In genomic region chr10:115307331-115307875, GRCm38 (mm10) we compare ENCODE assay signal across 20 mouse cellular contexts.
"Had no signal": no experiment of that assay in that cellular context is flagged by ENCODE, and none has a peak within 500 bp of the region (broad histone marks: within the 10 kb centered on the region; RNA-seq: fewer than 3 reads in every experiment).

No protein-coding gene starts in this region.

- H3K27me3 ChIP-seq: liver, embryonic 15.5 days; lung, embryonic 15.5 days; megakaryocyte, embryonic 14.5 days; neural tube, embryonic 12.5 days; neural tube, embryonic 15.5 days; stomach, embryonic 15.5 days had no signal

- H3K4me2 ChIP-seq: liver, embryonic 11.5 days; liver, embryonic 15.5 days; lung, embryonic 15.5 days; neural tube, embryonic 12.5 days; neural tube, embryonic 15.5 days; stomach, embryonic 15.5 days had no signal

- H3K4me3 ChIP-seq: liver, embryonic 15.5 days; lung, embryonic 15.5 days; megakaryocyte, embryonic 14.5 days; midbrain, embryonic 10.5 days; neural tube, embryonic 12.5 days; neural tube, embryonic 15.5 days; stomach, embryonic 15.5 days had no signal

- DNase-seq: kidney, adult 9 months; kidney, postnatal 14 days; kidney, postnatal 4 days; lung, adult 18-20 months; lung, postnatal 10 days; lung, postnatal 36 days; midbrain, embryonic 14.5 days; right cerebral cortex, adult 18-20 months; right cerebral cortex, postnatal 14 days; right cerebral cortex, postnatal 4 days; spleen, adult 18-20 months; thymus, postnatal 25 days had no signal

- H3K36me3 ChIP-seq: liver, embryonic 15.5 days; lung, embryonic 15.5 days; neural tube, embryonic 15.5 days; stomach, embryonic 15.5 days had no signal

- H3K9ac ChIP-seq: liver, embryonic 15.5 days; lung, embryonic 15.5 days; neural tube, embryonic 12.5 days; neural tube, embryonic 15.5 days; stomach, embryonic 15.5 days had no signal

- H3K27ac ChIP-seq: liver, embryonic 15.5 days; lung, embryonic 15.5 days; midbrain, embryonic 10.5 days; neural tube, embryonic 12.5 days; neural tube, embryonic 15.5 days; stomach, embryonic 15.5 days had no signal

- H3K9me3 ChIP-seq: liver, embryonic 15.5 days; lung, embryonic 15.5 days; megakaryocyte, embryonic 14.5 days; midbrain, embryonic 10.5 days; neural tube, embryonic 12.5 days; neural tube, embryonic 15.5 days; stomach, embryonic 15.5 days had no signal
